Mouse (Mus musculus): ENCODE data around the gene AI464131.

AI464131 gene

DNA sequence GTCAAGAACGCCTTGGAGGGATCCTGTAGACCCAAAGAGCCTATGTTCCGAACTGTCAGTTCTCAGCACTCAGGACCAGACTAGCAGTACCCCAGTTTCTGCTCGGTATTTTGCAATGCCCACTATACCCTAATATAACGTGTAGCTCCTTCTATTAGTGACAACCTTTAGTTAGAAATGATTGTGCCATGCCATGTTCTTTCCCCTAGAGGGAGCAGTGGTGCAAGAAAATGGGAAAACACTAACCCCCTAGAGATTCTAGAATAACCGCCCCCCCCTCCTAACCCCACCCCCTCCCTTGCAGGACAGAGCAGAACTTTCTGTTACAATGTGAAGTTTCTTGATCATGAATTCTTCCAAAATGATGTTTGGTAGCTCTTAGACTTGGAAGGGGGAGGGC is 1.4 kb upstream of the AI464131 start:
- DNase-seq: no peak

DNA sequence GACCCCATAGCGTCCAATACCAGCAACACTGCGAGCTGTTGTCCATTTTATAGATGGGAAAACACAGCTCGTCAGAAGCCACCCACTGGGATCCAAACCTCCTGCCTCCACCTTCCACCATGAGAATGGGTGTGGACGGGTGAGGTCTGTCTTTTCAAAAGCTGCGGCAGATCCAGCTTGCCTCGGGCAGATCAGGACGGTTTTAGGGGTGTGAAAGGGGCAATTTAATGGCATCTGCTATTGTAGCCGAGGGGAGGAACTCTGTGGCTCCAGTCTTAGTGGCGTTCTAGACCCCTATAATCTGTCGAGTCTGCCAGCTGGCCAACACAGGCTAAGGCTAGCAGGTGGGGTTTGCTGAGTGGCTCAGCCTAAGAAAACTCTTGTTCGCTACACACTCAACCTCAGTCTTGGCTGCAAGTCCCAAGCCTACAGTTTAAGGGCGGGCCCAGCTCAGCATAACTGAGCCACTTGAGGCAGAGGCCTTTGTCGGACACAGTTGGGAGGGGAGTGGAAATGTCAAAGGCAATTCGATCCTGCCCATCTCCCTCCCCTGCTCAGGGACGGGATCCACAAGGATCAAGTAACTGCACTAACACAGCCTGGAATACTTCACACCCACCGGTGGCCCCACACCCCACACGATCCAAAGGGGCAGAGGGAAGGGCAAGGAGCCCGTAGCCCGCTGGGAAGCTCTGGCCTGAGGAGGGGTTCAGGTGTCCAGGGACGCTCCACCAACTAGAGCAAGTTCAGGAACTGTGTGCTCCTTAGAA is 520 bp downstream of the AI464131 start:
- DNase-seq: no peak

DNA sequence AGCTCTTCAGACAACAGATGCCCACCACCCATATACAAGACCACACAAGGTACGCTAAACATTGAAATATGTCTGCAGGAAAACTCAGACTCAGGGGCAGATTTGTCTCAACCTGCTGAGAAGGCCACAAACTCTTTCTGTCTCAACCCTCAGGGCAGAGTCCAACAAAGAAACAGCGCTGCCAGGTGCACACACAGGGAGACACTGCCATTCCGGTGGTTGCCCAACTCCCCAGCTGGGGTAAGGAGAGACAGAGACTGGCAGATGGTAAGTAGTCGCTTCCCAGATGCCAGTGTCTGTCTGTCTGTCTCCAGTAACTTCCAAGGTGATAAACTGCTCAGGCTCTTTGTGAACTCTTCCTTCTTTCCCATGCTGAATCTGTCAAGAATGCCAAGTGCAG is 2.1 kb downstream of the AI464131 start:
- DNase-seq: peak; percentile 74 to 82

DNA sequence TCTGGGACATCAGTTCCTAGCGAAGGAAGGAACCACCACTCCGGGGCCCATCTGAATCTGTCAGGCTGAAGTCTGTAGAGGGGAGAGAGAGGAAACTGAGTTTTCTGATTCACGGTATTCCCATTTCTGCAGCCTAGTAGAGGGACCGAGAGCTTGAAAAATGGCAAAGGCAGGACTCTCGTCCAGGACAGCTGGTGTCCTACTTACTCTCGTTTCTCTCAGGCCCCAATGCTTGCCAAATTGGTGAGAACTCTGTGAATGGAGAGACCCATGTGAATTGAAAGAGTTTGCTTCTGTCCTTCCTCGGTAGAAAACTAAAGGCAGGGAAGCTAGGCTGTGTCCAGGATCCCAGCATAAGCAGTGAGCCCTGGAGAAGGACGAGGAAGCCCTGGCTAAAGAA is 3.3 kb downstream of the AI464131 start:
- DNase-seq: no peak

DNA sequence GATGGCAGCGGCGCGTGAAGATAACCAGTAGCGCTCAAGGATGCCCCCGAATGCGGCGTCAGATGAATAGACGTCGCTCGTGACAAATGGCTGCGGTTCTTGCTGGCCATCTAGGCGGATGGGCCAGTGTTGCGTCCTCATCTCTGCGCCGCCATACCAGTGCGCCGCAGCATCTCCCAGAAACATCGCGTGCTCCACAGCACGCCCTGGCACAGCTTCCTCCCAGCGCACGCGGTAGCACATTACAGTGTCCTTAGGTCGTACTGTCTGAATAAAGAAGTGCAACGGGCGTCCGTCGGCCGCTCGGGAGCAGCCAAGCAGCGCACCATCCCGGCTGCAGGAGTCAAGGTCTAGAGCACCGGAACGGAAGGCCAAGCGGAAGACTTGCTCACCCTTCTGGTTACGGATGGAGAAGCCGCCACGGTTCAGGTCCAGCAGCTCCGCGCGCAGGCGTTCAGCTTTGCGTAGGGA is 3.9 kb downstream of the AI464131 start:
- peak; percentile 84 to 88 for DNase-seq

DNA sequence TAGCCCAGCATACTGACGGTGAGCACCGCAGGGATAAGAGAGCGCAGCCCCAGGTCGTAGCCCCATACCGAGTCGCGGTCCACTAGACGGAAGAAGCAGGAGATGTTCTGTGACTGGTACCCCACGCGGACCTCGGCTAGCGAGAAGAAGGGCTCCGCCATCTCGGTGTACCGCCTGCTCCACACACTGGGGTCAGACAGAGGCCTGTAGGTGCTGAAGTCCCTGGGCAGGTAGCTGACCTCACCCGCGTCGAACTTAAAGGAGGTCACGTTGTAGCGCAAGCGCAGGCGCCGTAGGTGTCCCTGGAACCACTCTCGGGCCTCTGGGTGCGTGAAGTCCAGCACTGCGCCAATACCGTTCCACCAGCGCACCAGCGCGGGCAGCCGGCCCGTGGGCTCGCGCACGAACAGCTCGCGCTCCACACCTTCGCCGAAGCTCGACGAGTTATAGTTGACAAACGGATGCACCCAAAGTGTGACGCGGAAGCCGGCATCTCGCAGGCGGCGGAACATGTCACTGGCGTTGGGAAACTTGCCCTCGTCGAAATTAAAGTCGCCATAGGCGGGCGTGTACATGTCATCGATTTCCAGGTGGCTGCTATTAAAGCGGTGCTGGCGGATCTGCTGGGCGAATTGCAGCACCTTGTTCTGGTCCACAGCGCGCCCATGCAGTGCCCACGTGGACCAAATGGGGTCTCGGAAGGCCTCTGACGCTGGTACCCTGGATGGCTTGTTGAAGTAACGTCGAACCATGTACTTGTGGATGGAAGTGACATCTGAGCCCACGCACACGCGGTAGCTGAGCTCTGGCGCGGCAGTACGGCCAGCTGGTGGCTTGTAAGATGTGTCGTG is 4.7 kb downstream of the AI464131 start:
- DNase-seq: no peak

DNA sequence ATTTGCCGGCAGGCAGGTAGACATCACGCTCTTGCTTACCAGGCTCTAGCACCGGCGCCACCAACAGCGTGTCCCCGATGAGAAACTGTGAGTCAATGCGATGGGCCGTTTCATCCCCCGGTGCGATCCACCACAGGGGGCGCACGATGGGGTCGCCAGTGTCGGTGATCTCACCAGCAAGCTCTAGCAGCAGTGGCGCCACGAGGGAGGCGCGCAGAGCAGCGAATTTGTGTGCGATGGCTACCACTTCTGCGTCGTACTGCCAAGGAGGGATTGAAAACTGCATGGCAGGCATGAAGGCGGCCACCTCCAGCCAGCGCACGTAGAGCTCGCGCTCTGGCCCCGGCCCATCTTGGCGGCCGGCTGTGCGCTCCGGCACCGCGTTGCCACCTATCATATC is 5.3 kb downstream of the AI464131 start:
- DNase-seq: no peak

DNA sequence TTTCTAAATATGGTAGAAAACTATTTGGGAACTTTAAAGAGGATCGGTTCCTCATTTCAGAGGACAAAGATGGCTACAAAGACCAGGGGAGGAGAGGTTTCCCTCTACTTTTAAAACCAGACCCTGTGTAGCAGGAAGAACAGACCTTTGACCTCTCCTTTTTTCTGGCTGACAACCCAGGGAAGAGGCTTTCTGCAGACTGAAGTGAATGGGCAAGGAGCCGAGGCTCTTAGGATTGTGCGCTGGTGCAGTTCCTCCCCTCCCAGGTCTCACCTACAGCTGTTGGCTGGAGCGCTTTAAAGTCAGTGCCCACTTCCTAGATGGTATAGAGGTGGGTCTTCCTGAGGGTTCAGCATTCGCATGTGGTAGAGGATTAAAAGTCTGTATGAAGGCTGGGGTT is 5.8 kb downstream of the AI464131 start:
- DNase-seq: peak; percentile 78 to 84

DNA sequence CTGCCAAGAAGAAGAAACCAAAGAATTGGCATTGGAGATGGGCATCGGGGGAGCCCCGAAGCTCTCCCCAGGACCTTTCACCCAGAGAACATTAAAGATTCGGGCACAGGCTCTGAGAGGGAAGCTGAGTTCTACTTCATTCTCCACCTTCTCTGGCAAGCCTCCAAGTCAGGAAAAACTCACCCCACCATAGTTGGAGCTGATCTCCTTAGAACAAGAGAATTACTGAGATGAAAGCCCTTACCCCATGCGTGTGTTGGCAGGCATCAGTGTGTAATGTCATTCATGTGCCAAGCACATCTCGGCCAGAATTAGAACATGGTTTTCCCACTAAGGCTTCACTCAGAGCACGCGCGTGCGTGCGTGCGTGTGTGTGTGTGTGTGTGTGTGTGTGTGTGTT is 7.0 kb downstream of the AI464131 start:
- peak in 1 of 2 experiments; percentile 20 for DNase-seq

DNA sequence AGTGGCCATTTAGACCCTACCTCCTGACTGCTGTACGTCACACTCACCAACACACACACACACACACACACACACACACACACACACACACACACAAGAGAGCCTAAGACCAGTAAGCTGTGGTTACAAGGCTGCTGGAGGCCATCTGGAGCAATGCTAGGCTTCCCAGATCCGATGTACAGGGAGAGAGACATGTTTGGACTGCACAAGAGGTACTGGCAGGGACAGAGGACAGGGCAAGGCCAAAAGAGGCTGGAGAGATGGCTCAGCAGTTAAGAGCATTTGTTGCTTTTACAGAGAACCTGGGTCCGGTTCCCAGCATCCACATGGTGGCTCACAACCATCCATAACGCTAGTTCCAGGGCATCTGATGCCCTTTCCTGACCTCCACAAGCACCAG is 7.8 kb downstream of the AI464131 start:
- no peak for DNase-seq

DNA sequence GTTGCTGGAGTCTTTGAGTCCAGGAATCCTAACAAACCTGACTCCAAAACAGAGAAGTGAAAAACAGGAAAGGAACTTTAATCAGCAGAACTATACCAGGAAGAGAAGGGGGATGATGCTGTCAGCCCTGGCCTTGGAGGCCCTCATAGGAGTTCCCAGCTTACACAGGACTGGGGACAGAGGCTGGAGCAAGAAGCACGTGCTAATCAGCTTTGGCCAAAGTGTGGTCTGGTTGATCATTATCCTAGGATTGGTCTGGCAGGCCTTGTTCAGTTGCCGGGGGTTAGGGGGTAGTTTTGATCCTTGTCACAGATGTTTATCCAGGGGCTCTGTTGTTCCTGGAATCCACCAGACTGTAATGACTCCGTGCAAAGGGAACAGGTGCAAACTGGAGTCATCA is 8.5 kb downstream of the AI464131 start:
- peak; percentile 75 to 83 for DNase-seq

DNA sequence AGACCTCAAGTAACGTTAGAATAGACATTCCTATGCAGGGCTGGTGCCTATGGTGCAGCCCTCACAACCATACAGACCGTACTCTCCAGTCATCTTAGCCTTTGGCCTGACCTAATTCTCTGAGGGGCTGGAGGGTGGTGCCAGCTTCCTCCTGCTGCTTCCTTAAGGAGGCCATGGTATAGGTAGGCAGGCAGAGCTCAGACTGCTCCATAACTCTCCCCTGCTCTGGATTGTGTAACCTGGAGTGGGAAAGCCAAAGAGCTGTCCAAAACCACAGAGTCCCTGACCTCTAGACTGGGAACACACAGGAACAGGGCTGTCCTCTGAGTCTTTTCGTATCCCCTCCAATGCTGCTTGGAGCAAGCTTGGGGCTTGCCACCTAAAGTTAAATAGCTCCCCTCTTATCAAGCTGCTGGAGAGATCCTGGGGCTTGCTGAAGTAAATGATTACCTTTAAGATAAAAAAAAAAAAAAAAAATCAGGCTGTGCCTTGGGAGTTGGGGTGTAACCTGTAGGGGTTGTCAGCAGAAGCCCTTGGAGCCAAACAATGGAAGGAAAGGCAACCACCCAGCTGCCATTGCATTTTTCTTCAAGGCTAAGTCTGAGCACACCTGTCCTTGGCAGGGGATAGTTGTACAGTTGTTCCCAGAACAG is 9.3 kb downstream of the AI464131 start:
- DNase-seq: no peak

DNA sequence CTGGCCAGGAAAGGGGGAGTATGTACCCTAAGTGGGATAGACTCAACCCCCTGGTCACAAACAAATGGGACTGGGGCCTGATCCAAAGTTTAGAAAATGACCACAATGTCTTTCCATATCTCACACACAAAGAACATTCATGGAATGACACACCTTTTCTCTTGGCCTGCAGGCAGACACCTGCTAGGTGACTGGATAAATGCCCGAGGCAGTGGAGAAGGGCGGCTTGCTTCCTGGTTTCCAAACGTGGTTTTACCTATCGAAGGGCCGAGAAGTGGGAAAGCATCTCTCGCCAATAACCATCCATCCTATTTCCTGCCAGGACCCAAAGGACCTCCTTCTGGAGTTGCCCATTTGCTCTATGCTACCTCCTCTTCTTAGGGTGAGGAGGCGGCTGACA is 9.9 kb downstream of the AI464131 start:
- no peak for DNase-seq

DNA sequence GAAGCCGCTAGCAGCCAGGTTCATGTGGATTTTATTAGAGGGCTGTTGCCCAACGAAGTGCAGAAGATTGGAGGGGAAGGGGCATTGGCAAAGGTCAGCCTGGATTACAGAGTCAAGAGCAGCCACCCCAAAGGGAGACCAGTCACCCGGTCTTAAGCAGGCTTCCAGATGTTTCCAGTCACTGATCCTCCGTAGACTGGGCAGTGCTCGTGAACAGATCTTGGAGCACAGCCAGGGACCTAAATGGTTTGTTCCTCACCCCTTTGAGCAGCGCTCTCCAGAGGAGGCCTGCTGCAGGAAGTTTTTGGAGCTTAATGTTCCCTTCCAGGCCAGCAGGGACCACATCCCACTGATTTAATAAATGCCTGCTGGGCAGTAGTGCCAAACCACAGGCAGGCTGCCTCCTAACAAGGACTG is 21.3 kb downstream of the AI464131 start:
- DNase-seq: peak; percentile 70 to 77

DNA sequence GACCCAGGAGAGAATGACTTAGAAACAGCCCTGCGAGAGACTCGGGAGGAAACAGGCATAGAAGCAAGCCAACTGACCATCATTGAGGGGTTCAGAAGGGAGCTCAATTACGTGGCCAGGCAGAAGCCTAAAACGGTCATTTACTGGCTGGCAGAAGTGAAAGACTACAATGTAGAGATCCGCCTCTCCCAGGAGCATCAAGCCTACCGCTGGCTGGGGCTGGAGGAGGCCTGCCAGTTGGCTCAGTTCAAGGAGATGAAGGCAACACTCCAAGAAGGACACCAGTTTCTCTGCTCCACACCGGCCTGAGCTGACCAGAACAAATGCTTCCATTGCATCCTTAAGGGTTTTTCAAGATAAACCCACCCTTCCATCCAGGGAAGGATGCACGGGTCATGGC is 22.6 kb downstream of the AI464131 start:
- DNase-seq: no peak

DNA sequence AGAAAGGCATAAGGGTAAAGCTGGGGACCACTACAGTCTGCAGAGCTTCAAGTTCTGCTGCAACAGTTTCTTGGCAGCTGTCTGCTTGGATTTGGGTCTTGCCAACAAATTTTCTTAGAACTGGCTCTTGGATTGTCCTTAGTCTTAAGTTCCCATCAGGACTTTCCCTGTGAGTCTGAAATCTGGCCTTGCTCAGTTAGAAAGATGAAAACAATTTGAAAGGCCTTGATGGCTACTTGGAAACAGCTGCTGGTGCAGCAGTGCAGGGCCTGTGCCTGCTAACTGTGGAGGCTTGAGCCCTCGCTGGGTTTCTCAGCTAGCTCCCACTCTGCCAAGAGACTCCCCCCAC is 23.4 kb downstream of the AI464131 start:
- DNase-seq: no peak

DNA sequence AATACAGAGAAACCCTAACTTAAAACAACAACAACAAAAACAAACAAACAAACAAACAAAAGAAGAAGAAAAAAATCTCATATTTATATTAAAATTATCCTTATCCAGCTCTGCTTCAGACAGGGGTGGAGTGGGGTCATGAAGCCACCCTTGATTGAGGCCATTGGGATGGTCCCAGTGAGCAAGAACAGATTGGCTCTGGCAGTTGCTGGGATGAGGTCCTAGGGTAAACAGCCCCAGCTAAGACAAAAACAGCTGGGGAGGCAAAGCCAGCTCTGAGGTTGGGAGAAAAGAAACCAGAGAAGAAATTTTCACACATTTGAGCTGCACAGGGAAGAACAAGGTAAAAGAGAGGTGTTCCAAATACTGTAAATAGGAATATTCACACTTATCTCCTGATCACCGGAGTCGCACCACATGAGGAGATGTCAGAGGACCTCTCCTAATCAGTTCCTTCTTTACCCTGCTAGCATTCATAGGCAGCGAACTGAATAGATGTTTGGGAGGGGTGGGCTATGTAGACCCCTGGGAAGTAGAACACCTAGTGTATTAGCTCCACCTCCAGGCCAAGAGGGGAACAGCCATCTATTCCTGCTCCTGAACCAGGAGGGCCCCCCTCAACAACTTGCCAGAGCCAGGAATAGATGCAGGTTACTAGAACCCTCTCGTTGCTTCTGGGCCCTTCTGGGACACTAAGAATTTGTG is 24.0 kb downstream of the AI464131 start:
- DNase-seq: peak in 1 of 2 experiments; percentile 31

DNA sequence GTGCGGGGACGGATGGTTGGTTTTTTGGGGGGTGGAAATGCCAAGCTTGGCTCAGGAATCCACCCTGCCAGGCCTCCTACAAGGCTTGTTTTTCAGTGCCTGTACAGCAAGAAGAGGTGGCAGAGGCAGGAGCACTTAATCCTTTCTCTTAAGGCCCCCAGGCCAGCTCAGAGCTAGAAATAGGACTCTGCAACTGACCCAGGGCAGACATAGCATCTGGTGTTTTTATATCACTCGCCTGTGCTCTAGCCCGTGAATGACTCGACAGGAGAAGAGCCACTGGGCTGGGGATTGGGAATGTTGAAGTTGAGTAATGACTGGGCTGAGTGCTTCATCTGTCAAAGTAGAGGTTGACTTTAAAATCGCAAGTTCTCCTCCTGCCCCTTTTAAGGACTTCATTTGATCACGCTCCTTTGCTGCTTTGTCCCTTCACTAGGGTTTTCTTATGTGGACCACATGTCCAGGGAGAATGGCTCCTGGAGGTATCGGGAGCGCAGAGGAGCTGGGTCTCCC is 25.2 kb downstream of the AI464131 start:
- DNase-seq: no peak

DNA sequence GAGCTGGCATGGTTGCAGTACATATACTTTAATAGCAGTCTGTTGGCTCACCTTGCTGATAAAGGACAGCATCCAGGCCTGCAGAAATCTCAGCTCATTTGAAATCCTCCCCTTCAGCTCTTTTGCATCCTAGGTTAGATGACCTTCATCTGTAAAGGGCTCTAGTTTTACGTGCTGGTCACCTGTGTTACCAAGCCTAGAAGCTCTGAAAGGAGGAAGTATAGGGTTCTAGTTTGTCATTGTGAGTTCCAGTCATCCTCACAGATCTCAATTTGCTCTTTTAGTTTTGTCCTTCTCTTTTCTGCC is 31.5 kb downstream of the AI464131 start:
- no peak for DNase-seq

DNA sequence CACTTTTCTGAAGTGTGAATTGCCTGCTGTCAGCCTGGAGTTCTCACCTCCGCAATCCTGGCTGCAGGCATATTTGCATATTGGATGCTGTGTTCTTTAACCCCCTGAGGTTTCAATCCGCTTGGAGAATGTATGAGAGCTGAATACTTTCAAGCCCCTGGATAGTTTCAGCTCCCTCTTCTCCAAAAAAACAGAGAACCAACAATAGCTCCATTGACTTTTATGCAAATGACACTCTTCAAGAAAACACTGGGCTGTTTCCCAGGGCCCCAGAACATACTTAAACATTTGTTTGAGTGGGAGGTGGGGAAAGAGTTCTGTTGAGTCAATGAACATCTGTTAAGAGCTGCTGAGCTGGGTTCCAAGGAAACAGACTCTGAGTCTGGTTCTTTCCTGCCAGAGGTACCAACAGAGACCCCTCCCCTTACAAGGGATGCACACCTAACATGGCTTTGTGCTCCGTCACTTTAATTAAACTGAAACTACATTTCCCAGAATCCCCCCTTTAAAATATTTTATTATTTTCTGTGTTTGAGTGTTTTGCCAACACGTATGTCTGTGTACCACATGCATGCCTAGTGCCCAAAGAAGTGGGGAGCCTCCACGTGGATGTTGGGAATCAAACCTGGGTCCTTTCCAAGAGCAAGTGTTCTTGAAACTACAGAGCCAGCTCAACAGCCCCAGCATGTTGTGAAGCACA is 32.0 kb downstream of the AI464131 start:
- no peak for DNase-seq

DNA sequence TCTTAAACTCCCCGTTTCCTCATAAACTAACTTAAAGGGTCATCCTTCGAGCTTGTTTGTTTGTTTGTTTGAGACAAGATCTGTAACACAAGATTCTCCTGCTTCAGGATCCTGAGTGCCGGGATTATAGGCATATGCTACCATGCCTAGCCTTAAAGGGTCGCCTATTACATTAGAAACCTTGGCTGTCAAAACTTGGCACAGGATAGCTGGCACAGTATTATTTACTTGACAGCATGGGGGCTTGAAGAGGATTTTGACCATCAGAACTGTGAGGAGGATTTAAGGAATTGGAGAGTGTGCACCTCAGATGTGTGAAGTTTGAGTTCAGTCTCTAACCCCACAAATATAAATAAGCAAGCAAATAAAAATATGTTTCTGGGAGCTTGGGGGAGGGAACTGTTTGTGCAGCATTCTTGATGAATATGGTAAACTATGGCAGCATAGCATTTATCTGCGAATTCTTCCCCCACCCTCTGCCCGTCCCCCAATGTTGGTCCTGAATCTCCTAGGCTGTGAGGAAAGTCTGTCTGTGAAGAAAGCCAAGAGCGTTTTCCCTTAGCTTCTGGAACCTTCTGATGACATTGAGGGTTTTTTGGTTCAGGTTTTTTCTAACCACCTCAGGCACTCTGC is 32.7 kb downstream of the AI464131 start:
- DNase-seq: no peak

DNA sequence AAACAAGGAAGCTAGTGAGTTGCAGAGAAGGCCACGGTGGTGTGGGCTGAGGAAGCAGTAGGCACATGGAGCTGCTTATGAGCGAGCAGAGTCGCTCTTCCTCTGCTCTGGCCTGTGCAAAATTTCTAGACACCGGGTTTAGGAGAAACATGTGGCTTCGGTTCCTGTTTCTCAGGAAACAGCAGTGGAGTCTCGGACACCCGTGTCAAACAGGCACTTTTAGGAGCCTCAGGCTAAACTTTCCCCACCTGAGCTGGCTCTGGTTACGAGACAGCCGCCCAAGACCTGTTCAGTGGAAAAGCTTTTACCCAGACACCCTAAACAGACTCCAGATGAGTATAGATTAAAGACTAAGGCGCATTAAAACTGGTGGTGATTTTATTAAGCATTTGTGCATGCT is 33.7 kb downstream of the AI464131 start:
- no peak for DNase-seq

Data from kidney, postnatal 36 days (tissue).